Mouse (Mus musculus) megakaryocyte, adult 5-6 weeks (primary cell): ENCODE results near the gene Dhrs9. TPM values are rescaled to one million over a fixed set of nuclear protein-coding genes. Genes with fewer than 3 reads are reported as not detected.
"Not testable (repeated sequence)": the region's sequence is repeated elsewhere in the genome, so short reads cannot be mapped to it uniquely, and the experiment has no call there.

Experiments
- ATAC-seq: 2 replicates; pipeline ENCODE4 v1.8.0; 2016; ENCODE audit warnings: mild to moderate bottlenecking, inconsistent platforms; ENCODE audit not compliant: poor library complexity, severe bottlenecking
- total RNA-seq, 2 experiments: library from RNA; stranded (forward) in 1 of 2; stranded (reverse) in 1 of 2; fragments of 153-499, 151-499 nt in 1 of 2; fragments of 221-1000, 200-1000 nt in 1 of 2; gene quantifications; 2 replicates each; pipeline versions ENCODE4 v1.2.3 to v1.2.4; 2015 to 2017

Dhrs9 gene
- total RNA-seq (2015) (12.4 and 13.8 TPM in 2 replicates), total RNA-seq (2017) (16.2 and 17.2 TPM in 2 replicates)

DNA sequence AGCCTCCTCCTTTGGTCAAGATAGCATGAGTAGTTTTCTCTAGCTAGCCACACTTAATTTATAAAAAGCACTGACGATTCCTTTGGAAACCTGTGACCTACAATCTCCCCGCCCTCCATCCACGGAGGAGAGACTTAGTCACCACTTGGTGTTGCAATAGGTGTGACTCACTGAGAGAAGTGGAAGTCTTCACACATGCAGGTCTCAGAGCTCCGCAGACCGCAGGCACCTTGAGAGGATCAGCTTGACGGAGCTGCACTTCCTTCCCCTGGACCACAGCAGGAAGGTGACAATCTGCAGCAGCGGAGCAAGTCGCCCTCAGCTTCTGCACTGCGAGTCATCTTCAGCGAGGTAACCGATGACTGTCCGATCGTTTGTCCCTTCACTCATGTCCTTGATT is at the start of gene Dhrs9:
Gene Dhrs9, plus strand, starts transcription at position 165 of the 400 bp plus-strand sequence.
- peak; percentile 79 for ATAC-seq

DNA sequence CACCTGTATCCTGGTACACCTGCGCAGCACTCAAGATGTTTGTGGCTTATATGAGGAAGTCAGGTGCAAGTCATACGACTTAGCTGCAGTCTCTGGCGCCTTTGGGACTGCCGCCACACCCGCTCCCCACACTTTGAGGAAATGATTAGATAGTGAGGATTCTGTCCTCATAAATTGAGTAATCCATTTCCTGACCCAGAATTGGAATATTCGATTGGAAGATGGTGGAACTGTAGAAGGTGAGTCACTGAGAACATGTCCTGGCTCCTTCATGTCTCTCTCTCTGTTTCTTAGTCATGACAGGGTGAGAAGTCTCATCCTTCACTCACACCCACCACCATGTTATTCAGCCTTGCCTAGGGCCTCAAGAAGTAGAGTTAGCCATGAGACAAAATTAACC is 48.7 kb upstream of the Dhrs9 start:
- ATAC-seq = not testable (repeated sequence)

DNA sequence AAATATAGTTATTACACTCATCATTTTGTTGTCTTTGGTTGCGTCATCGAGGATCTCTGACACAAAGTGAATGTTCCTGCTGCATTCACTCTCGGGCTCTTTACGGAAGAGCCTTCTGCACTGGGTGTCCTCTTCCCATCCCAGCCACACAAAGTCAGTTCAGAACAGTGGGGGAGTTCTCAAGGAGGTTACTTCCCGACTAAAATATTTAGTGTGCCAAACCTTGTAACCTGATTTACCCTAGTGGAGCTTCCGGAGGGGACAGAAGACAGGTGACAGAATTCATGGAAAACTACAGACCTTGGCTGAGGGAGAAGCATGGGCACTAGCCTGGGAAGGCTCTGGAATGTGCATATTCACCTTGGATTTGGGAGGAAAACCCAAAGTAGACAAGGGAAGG is 38.7 kb upstream of the Dhrs9 start:
- no peak for ATAC-seq

DNA sequence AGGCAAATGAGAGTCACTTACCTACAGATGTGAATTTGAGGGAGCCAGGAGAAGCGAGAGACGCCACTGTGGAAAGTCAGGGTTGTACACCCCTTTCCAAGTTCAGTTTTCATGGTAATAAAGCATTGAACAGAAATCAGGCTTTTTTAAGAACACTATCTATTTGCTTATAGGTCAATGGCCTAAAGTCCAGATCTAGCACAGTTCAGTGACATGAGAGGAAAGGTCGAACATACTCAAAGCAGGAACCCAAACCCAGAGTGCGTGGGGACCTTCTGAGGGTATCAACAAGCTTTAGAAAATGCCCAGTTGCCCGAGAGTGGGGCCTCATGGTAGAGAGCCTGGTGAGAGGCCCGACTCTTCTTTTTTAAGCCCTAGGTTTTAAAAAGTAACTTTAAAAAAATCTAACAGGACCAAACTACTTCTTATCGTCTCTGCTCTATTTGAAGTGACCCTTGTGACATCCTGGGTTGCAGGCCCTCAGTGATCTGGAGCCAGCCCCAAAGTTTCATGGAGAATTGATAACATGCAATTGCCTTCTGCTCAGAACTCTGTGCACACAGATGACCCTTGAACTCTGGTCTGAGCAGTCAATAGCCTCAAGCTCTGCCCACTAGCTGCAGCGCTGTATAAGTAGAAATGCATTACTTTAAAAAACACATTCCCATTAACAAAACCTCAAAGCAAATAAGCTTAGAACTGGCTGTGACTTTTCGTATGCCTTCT is 37.6 kb upstream of the Dhrs9 start, which contains the start of gene Abcb11:
Gene Abcb11, minus strand, starts transcription at position 121 of the 726 bp plus-strand sequence.
- no peak for ATAC-seq

DNA sequence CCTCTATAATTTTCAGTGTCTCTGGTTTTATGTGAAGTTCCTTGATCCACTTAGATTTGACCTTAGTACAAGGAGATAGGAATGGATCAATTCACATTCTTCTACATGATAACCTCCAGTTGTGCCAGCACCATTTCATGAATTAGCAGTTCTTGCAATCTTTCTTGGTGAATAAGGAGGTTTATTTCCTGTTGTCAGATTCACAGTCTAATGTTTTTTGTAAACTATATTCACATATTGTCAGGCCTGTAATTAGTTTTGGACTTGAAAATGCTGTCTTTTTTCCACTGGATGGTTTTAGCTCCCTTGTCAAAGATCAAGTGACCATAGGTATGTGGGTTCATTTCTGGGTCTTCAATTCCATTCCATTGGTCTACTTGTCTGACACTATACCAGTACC is 24.8 kb upstream of the Dhrs9 start:
- peak; percentile 100 for ATAC-seq

DNA sequence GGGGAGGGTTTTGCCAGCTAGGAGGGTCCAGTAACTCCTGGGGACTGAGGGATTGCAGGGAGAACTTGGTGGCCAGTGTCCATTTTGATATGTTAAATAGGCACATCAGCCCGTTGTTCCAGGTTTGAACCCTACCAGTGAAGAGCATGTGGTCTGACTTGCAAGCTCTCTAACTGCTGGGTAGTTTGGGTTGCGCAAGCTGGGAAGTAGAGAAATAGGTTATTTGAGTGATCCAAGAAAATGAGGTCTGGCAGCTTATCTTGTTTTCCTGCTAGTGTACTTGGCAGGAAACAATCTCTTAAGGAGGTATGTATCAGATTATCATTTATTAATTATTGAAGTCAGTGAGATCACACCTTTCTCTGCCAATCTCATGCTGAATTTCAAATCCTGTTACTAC is 15.4 kb upstream of the Dhrs9 start:
- no peak for ATAC-seq

DNA sequence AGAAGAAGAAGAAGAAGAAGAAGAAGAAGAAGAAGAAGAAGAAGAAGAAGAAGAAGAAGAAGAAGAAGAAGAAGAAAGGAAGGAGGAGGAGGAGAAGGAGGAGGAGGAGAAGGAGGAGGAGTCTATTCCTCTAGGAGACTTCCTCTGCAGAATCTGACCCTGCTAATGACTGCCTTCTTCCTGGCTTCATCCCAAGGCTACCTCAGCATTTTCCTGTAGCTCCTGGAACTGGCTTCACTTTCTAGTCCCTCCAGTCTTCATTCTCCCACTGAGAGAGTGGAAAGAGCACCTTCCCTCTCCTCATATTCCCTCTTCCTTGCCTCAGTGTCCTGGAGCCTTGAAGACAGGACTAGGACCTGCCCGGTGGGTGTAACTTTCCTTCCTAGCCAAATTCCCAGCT is 15.0 kb upstream of the Dhrs9 start:
- no peak for ATAC-seq

DNA sequence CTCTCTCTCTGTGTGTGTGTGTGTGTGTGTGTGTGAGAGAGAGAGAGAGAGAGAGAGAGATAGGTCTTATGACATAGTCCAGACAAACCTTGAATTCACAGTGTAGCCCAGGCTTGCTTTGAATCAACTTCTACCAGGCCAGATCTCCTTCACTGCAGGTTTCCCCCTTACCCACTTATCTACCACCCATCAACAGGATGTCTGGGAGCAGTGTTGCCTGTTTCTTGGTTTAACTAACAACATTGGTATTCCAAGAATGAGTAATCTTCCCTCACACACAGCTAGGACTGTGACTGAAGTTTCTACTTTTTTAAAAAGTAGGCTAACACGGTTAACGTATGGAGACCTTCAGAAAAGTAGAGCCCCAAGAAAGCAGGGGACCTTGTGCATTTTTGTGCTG is 3.5 kb upstream of the Dhrs9 start:
- ATAC-seq = no peak

DNA sequence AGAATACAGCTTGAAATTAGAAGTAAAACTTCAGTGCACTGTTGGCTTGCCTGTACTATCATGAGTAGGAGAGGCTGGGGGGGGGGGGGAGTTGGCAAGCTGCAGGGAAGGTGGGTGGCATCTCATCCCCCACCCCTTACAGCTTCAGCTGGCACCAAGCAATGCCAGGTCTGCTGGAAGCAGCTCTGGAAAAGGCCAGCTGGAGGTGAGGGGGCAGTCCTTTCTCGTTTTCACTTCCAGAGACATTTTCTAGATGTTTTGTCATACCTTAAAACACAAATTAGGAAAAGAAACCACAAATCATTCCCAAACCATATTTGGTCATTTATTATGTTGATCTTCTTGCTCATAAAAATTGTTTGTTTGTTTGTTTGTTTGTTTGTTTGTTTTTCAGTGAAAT is 444 bp upstream of the Dhrs9 start:
- no peak for ATAC-seq

DNA sequence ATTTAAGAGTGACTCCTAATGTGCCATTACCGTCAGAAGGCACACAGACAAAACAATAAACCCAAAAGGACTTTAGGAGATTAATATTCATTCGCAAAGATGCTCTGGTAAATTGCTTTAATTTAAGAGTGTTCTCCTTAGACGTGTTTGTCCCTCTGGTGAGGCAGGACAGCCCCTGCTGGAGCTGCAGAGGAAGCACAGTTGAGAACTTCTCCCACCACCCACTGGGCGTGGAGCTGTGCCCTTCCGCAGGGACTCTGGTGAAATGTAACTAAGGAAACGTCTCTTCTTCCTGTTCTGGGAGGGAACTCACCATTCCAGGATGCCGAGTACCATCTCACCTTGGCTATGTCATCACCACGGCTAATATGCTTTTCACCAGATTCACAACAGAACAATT is 1.5 kb downstream of the Dhrs9 start:
- ATAC-seq = peak; percentile 69

DNA sequence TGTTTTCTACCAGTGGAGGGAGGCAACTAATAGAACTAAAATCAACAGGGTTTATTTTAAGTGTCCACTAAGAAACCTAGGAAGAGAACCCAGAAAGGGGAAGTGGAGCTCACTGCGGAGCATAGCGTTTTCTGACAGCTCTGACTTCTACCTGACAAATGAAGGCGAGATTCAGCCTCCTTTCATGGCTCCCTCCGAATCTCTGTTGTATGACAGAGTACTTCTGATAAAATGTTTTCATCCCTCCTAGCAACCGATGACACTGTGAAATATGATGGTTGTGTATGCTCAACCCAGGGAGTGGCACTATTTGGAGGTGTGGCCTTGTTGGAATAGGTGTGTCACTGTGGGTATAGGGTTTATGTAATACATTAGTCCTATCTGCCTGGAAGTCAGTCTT is 2.6 kb downstream of the Dhrs9 start:
- ATAC-seq = peak; percentile 33

DNA sequence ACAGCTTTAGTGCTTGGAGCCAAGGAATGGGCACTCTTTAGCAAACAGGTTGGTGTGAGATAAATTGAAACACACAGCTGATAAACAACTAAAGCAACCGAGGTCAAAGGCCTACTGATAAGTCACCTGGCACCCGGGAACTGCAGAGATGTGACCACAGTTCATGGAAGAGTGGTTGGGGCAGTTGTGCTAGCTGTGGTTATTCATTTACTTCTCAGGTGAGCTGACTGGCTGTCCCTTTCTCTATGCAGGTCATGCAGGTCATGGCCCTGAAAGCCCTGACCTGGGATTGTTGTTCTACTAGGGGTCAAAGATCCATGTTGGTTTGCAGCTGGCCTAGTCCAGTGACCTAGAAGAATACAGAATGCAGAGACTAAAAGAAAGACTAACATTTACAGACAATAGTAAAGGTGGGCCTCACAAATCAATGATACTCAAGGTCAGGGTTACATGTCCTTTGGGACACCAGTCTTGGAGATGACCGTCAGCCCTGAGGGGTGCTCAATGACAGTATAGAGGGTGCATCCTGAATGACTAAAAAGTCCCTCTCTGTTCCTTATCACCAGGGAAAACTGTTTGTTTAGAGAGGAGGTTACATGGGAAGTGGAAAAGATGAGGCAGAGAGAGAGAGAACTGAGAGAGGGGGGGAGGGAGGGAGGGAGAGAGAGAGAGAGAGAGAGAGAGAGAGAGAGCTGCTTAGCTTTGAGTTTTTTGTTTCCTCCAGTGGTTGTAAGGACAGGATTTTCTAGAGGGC is 6.0 kb downstream of the Dhrs9 start:
- no peak for ATAC-seq

DNA sequence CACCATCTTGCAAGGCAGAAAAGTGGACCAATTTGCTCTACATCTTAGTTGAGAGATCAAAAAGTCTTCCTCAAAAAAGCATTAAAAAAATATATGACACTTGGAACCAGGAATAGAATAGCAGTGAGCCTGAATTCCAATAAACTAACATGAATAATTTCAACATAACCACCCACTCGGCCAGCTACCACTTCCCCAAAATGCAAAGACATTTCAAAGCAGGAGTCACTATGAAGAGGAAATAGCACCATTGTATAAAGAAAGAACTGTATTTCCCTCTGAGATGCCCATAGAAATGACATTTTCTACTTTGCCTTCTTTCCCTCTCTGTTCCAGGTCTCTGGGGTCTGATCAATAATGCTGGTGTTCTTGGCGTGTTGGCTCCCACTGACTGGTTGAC is 13.7 kb downstream of the Dhrs9 start:
- peak; percentile 93 for ATAC-seq

DNA sequence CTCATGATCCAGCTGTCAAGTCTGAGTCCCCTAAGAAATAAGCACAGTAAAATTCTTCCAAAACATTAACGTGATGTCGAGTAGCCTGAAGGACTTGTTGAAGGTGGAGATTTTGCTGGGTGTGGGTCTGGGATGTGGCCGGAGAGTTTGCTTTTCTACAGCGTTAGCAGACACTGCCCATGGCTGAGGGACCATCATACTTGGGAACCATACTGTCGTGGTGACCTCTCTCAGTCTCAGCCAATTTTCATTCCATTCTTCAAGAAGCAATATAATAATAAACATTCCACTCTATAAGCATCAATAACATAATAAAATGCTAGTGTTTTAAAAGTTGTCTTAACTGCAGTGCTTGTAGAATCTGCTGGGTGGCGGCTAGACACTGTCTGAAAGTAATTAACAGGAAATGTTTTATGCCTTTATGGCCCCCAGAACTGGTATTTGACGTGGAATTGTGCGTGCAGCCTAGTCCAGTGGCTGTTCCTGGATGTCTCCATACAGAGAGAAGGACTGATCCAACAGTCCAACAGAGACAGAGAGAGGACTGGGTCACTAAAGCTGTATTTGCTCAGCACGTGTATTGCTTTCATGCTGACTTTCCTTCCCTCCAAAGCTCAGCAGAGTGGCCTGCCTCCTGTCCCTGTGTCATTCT is 15.5 kb downstream of the Dhrs9 start:
- no peak for ATAC-seq

DNA sequence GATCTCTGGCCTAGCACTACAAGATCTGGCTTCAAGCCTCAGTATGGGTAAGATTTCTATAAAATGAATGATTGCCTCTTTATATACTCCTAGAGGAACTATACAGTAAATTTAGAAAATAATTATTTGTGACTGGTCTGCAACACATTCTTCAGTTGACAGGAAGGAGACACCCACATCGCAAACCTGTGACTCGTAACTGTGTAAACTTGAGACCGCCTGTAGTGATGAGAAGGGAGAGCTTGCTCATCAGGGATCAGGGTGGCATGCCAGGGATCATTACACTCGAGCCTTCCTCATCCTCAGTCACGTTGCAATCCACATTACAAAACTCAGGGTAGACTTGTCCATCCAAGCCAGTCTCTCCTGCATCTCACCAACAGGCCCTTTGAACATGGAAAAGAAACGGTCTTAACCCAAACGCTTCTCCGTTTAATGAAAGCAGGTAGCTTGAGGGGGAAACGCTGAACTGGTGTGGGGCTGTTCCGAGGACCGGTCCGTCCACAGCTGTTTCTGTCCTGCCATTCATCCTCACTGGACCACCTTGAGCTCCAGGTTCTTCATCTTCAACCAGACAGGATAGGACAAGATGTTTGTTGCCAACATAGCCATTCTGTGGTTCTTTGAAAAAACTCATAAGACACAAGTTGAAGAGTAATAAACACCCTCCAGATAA is 16.7 kb downstream of the Dhrs9 start:
- ATAC-seq = no peak

DNA sequence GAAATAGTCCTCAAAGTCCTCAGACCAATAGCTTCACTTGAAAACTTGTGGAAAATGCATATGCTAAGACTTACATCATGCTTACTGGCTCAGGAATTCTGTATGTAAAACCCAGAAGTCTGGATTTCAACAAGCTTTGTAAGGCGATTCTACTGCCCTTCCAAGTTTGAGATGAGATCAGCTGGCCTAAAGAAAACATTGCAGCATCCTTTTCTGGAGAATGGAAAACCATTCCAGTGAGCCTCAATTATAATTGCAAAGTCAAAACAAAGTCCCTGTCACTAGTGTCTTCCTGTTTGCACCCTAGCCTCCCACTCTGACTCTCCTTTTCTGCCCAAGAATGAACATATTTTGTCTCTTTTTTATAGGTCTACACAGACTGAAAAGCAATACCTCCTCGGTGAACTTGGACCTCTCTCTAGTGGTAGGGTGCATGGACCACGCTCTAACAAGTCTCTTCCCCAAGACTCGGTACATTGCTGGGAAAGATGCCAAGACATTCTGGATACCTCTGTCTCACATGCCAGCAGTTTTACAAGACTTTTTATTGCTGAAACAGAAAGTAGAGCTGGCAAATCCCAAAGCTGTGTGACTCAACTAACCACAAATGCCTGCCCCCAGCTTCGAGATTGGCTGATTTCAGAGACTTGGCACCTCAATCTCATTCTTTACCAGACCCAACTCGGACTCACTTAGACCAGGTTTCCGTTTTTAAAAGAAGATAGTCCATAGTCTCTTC is 20.8 kb downstream of the Dhrs9 start:
- ATAC-seq = no peak

DNA sequence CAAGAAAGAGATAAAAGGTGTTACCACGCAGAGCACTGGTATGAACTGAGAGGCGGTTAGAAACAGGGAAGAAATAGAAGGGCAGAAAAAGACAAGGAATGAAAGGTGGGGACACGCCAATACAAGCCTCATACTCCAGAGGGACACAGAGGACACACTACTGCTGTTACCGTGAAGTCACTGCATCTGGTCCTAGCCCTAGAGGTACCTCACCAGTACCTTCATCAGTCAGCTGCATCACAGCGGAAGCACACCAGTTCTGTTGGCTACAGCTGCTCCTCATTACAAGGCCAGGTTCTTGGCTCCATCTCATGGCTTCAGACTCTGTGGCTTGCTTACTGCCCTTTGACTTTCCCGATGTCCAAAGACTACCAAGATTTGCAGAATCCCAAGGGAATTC is 21.6 kb downstream of the Dhrs9 start:
- no peak for ATAC-seq

DNA sequence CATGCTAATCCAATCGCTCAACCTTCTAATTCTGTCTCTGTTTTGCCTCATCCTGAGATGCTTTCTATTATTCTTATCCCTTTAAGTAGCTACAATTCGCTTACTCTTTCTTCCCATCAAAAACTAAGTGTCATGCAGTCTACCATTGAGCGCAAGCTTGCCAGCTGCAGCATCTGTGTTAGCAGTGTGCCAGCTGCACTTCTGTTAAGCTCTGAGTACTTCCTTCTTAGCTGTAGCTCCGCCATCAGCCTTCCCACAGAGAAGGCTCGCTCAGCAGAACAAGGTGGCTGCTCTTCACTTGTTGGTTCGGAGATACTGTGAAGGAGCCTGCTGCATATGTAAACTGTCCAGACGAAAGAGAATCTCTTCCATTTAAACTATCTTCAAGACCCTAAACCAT is 22.1 kb downstream of the Dhrs9 start:
- peak; percentile 43 for ATAC-seq

DNA sequence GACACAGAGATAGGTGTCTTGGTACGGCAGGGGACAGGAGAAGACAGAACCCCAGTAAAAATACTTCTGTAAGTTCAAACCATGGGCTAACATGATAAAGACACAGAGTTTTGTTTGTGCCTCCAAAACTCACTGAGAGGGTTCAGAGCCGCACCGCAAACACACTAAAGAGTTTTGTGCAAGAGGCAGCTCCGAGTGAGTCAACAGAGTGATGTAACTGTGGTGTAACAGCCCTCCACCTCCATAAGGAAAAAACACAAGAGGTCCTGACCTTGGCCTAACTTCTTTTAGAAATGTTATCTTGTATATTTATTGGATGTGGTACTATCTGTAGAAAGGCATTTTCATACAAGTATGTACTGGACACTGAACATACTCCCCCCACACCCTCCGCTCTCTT is 25.4 kb downstream of the Dhrs9 start:
- peak; percentile 91 for ATAC-seq

DNA sequence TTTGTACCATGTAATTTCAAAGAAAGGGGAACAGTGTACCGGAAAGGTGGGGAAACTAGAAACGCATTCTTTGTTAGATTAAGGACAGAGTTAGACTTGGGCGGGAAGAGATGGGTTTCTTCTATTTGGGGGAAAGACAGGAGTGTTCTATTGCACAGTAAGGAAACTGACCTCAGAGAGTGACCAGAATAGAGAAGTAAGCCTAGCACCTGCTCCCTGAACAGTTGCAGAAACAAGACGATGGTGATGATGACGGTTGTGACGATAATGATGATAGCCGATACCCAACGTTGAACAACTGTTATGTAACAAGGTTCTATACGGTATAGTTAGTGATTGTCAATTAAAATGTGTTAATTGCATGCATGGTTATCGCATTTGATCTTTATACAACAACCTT is 34.3 kb downstream of the Dhrs9 start:
- peak; percentile 76 for ATAC-seq

DNA sequence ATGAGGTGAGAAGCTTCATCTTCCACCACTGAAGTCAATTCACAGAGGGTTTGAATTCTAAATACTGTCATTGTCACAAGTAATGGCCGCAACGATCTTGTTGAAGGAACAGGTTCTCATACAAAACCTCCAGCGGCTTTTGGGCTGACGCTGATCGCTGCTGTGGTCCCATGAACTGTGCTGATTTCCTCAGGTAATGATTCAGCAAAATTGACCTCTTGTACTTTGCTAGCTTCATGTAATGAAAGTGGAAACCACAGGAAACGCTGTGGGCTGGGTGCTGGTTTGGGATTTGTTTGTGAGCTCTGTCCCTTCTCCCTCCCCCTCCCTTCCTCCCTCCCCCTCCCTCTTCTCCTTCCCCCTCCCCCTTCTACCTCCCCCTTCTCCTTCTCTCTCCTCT is 34.8 kb downstream of the Dhrs9 start:
- peak; percentile 74 for ATAC-seq
